Mouse (Mus musculus) brain, embryonic 14.5 days (tissue): Measurements from ENCODE around the gene Slc23a4. TPM values are rescaled to one million over a fixed set of nuclear protein-coding genes. Genes with fewer than 3 reads are reported as not detected.

Experiments
- DNase-seq: peaks from one replicate; pipeline ENCODE4 v3.0.0-alpha.2; 2011; ENCODE audit warnings: low read depth
- CTCF ChIP-seq: fragments of 200-500 bp; IDR thresholded peaks from 2 replicates; pipeline ENCODE4 v1.5.1; 2012; ENCODE audit warnings: inconsistent platforms, mild to moderate bottlenecking, moderate library complexity, borderline replicate concordance; ENCODE audit not compliant: insufficient read depth, insufficient read length; ENCODE audit errors: extremely low read depth
- POLR2A ChIP-seq: fragments of 200-500 bp; IDR thresholded peaks from 2 replicates; pipeline ENCODE4 v1.6.1; 2012; ENCODE audit warnings: mild to moderate bottlenecking, inconsistent platforms, borderline replicate concordance; ENCODE audit not compliant: poor library complexity, insufficient read depth, insufficient read length, severe bottlenecking; ENCODE audit errors: extremely low read depth
- polyA plus RNA-seq: library from polyadenylated mRNA; depleted of rRNA; stranded (reverse); fragments of >200 nt; gene quantifications from 2 replicates; pipeline ENCODE4 v1.2.3, GENCODE M21; 2012; rRNA removed

Slc23a4 gene
- polyA plus RNA-seq, 1 experiment: 2.0 TPM

DNA sequence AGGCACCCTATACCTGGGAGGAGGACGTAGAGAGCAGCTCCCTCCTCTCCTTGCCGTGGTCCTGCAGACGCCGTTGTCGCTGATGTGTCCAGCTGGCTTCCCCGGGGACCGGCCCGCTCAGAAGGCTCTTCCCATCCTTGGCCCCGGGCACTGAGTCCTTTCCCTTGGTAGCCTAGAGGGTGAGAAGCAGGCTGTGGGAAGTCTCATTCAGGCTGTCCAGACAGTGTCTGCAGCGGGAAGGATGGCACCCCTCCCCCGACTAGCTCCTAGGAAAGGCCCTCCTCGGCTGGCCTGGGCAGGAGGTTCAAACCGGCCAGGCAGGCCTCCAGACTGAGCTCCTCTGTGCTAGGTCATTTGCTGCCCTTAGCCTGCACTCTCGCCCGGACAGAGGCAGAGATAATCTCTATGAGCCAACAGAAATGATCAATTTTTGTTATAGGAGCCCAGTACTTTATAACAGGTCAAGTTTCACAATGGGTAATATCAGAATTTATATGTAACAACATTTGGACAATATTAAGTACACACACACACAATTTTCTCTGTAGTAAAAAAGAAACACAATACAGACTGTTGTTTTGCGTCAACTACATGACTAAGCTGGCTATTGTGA, 91.9 kb downstream of the Slc23a4 start:
- DNase-seq: no peak
- TF ChIP-seq POLR2A (no peak), CTCF (no peak)

DNA sequence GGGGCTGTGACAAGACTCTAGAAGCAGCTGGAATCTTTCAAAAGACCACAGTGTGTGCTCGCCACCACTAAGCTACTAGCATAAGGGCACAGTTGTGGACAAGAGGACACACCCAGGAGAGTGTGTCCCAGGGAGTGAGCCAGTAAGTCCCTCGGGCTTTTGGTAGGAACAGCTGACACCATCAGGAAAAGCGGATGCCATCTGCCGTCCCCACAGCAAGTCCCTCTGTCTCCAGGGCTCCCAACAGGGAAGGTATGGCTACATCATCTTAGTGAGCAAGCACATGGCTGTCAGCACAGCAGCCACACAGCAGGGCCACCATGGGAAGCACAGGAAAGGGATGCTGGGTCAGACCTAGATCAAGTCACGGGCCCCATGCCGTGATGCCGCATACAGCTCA, 92.6 kb downstream of the Slc23a4 start:
- TF ChIP-seq POLR2A: no peak
- no peak for TF ChIP-seq CTCF
- no peak for DNase-seq

Other genes with a start within 250 kb of the Slc23a4 start
- gene Agbl3, start 208.0 kb downstream of the Slc23a4 start, polyA plus RNA-seq: 13.0 and 15.7 TPM in 2 replicates
- 0.68 and 0.71 TPM in 2 replicates for gene Tmem140, start 125.3 kb downstream of the Slc23a4 start, polyA plus RNA-seq
- gene Cyren, start 110.3 kb downstream of the Slc23a4 start, polyA plus RNA-seq: 12.4 and 13.2 TPM in 2 replicates
- gene Wdr91, start 77.5 kb downstream of the Slc23a4 start, polyA plus RNA-seq: 26.0 and 31.2 TPM in 2 replicates
- gene Stra8, start 68.2 kb downstream of the Slc23a4 start, polyA plus RNA-seq: not detected in 2 replicates
- gene Cnot4, start 145.3 kb upstream of the Slc23a4 start, polyA plus RNA-seq: 23.8 and 26.3 TPM in 2 replicates
- 52.4 and 64.4 TPM in 2 replicates for gene Nup205, start 189.0 kb upstream of the Slc23a4 start, polyA plus RNA-seq